Mouse (Mus musculus): ENCODE data around the gene Wwox. TPM values are rescaled to one million over a fixed set of nuclear protein-coding genes. Genes with fewer than 3 reads are reported as not detected.
A peak's percentile ranks its signal among the peaks of the same experiment; 100 is the strongest.

Wwox gene
- polyA plus RNA-seq, 1 experiment from 2014 or later = 11.0 TPM

DNA sequence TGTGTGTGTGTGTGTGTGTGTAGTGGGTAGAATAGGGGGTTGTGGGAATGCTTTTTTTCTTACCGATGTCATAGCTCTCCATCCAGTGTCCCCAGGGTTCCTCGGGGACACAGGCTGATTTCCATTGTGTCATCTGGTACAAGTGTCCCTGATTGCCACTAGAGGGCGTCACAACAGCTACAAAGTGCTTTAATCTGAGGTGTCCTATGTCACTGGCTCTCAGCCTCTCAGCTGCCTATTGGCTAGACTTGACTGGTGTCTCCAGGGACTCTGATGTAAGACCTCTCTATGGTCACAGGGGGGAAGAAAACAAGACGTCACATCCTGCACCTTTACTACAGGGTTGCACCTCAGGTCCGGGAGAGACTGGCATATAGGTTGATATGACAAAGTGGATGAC lies 363.7 kb downstream of the Wwox start:
- Histone ChIP-seq H3K4me2 (ENCODE audit: low read depth) (no peak overlapping the region), H3K27ac (ENCODE audit: low read depth, low read length) (no peak overlapping the region), H3K9ac (ENCODE audit: low read length) (no peak overlapping the region), H3K36me3 (ENCODE audit: control insufficient read depth, insufficient read depth, low read length) (no peaks in the 10 kb centered on the region), H3K4me1 (ENCODE audit: control insufficient read depth, insufficient read depth, low read length) (0 out of 2 replicates have a peak, but pooled peaks cover 3% of the 10 kb centered on the region), H3K27me3 (ENCODE audit: control insufficient read depth, insufficient read depth, low read length) (no peaks in the 10 kb centered on the region), H3K9me3 (ENCODE audit: control insufficient read depth, low read length) (no peaks in the 10 kb centered on the region), H3K4me3 (ENCODE audit: low read depth, low read length) (no peak overlapping the region)
- ATAC-seq (ENCODE audit: insufficient read depth, low FRiP score, low TSS enrichment) = no peak
- WGBS = 59% methylated on average over 5 of the region's 5 CpGs
- no peak for DNase-seq (ENCODE audit: low spot score)

DNA sequence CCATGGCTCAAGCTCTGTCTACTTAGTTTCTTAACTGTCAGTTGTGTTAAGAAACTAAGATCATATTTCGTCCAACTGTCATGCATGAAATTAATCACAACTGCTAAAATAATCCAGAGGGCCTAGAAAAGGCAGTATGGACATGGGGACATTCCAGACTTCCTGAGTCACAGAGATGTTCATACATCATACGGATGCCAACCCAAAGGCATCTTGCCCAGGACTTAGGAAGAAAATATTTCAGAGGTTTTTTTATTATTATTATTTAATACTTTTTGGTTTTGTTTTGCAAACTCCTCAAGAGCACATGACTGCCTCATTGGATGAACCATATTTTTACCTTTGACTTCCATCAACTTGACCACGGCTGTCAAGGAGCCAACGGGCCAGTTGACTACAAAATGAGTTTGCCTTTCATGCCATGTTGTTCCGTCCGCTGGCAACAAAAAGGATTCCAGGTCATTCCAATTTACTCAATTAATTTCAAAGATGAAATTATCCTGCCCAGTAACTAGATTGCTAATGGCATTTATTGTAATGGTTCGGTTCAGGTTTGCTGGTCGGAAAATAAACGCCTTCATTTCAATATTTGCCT lies 367.5 kb downstream of the Wwox start:
- Histone ChIP-seq H3K27me3 (ENCODE audit: control insufficient read depth, insufficient read depth, low read length) (no peaks in the 10 kb centered on the region), H3K4me2 (ENCODE audit: low read depth) (no peak overlapping the region), H3K9ac (ENCODE audit: low read length) (no peak overlapping the region), H3K36me3 (ENCODE audit: control insufficient read depth, insufficient read depth, low read length) (no peaks in the 10 kb centered on the region), H3K4me1 (ENCODE audit: control insufficient read depth, insufficient read depth, low read length) (no peaks in the 10 kb centered on the region), H3K4me3 (ENCODE audit: low read depth, low read length) (no peak overlapping the region), H3K27ac (ENCODE audit: low read depth, low read length) (no peak overlapping the region), H3K9me3 (ENCODE audit: control insufficient read depth, low read length) (no peaks in the 10 kb centered on the region)
- 86% methylated on average over 9 of the region's 9 CpGs for WGBS
- ATAC-seq (ENCODE audit: insufficient read depth, low FRiP score, low TSS enrichment) (no peak), DNase-seq (ENCODE audit: low spot score) (no peak)

DNA sequence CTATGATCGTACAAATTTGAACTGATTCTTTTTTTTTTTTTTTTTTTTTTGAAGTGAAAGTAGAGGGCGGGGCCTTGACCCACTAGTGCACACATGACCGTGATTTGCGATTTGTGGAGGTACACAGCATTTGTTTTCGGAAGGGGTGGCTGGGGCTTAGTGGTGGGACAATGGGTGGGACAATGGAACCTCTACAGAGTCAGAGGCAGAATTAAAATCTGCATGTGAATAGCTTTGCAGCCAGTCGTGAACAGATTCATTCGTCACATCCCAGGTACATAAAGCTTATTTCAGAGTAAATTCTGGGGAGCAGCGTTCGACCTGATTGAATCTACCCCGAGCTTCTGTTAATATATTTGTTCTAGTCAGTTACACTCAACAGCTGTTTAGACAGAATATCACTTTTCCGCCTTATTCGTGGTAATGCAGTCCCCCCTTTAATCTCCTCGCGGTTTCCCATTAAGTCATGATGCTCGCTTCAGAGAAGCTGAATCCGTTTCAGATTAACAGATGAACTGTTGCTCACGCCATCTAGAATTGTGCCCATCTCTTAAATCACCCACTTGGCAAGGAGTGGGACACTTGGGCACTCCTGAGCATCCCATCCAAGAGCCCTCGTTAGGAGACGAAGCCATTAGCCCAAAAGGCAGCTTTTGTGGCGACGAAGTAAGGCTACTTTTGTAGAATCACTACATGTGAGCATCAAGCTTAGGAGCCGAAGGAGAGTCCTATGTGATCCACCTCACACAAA lies 368.4 kb downstream of the Wwox start:
- H3K4me3 ChIP-seq (ENCODE audit: low read depth, low read length) = no peak overlapping the region
- no peaks in the 10 kb centered on the region for H3K27me3 ChIP-seq (ENCODE audit: control insufficient read depth, insufficient read depth, low read length)
- H3K9me3 ChIP-seq (ENCODE audit: control insufficient read depth, low read length) = no peaks in the 10 kb centered on the region
- WGBS = 62% methylated on average over 22 of the region's 22 CpGs
- DNase-seq (ENCODE audit: low spot score) (peak; percentile 29), ATAC-seq (ENCODE audit: insufficient read depth, low FRiP score, low TSS enrichment) (peak; percentile 92)
- no peak overlapping the region for H3K27ac ChIP-seq (ENCODE audit: low read depth, low read length)
- H3K4me1 ChIP-seq (ENCODE audit: control insufficient read depth, insufficient read depth, low read length) = no peaks in the 10 kb centered on the region
- no peaks in the 10 kb centered on the region for H3K36me3 ChIP-seq (ENCODE audit: control insufficient read depth, insufficient read depth, low read length)
- H3K9ac ChIP-seq (ENCODE audit: low read length) = no peak overlapping the region
- no peak overlapping the region for H3K4me2 ChIP-seq (ENCODE audit: low read depth)

DNA sequence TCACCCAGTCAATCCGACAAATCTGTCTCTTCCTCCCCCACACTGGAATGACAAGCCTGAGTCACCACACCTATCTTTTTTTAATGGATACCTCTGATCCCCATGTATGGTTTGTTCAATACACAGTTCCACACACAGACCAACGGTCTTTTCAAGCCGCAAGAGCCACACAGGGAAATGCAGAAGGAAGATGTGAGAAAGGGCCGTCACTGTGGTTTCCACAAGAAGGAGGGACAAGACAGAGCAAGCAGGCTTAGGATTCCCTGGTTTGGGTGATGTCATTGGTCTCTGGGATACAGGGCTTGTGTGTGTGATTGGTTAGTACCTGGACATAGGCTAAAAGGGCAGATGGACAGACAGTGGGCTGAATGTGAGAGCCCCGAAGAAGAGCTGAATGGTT lies 371.0 kb downstream of the Wwox start:
- DNase-seq (ENCODE audit: low spot score) = no peak
- WGBS = 93% methylated on average over 5 of the region's 5 CpGs
- Histone ChIP-seq H3K27ac (ENCODE audit: low read depth, low read length) (no peak overlapping the region), H3K4me1 (ENCODE audit: control insufficient read depth, insufficient read depth, low read length) (no peaks in the 10 kb centered on the region), H3K27me3 (ENCODE audit: control insufficient read depth, insufficient read depth, low read length) (no peaks in the 10 kb centered on the region), H3K9ac (ENCODE audit: low read length) (no peak overlapping the region), H3K36me3 (ENCODE audit: control insufficient read depth, insufficient read depth, low read length) (no peaks in the 10 kb centered on the region), H3K9me3 (ENCODE audit: control insufficient read depth, low read length) (no peaks in the 10 kb centered on the region), H3K4me3 (ENCODE audit: low read depth, low read length) (no peak overlapping the region), H3K4me2 (ENCODE audit: low read depth) (no peak overlapping the region)
- no peak for ATAC-seq (ENCODE audit: insufficient read depth, low FRiP score, low TSS enrichment)

DNA sequence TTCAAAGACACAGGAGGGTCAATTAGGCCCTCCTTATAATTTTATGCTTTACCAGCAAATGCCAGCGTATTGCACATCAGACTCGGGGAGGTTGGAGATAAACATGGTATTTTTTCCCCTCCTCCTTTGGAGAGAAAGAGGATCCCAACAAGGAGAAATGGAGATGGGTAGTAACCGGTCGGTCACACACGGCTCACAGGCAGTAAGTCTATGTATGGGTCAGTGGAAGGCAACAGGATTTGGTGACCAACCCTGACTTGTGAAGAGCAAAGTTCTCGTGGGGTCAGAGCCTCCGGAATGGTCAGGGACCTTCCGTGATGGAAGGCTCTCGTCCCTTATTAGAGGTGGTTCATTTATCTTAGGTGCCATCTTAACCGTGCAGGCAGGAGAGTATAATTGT lies 374.4 kb downstream of the Wwox start:
- ATAC-seq (ENCODE audit: insufficient read depth, low FRiP score, low TSS enrichment) (no peak), DNase-seq (ENCODE audit: low spot score) (no peak)
- H3K9me3 ChIP-seq (ENCODE audit: control insufficient read depth, low read length) = no peaks in the 10 kb centered on the region
- peaks cover 3% of the 10 kb centered on the region; the same call in 1 of the 2 replicates for H3K4me1 ChIP-seq (ENCODE audit: control insufficient read depth, insufficient read depth, low read length)
- H3K27me3 ChIP-seq (ENCODE audit: control insufficient read depth, insufficient read depth, low read length) = no peaks in the 10 kb centered on the region
- no peak overlapping the region for H3K4me3 ChIP-seq (ENCODE audit: low read depth, low read length)
- 81% methylated on average over 10 of the region's 10 CpGs for WGBS
- no peak overlapping the region for H3K4me2 ChIP-seq (ENCODE audit: low read depth)
- no peaks in the 10 kb centered on the region for H3K36me3 ChIP-seq (ENCODE audit: control insufficient read depth, insufficient read depth, low read length)
- no peak overlapping the region for H3K27ac ChIP-seq (ENCODE audit: low read depth, low read length)
- H3K9ac ChIP-seq (ENCODE audit: low read length) = no peak overlapping the region

- Histone ChIP-seq H3K4me3 (ENCODE audit: low read depth, low read length) (no peak overlapping the region), H3K27me3 (ENCODE audit: control insufficient read depth, insufficient read depth, low read length) (no peaks in the 10 kb centered on the region), H3K4me1 (ENCODE audit: control insufficient read depth, insufficient read depth, low read length) (peaks cover 3% of the 10 kb centered on the region; the same call in 1 of the 2 replicates), H3K9me3 (ENCODE audit: control insufficient read depth, low read length) (no peaks in the 10 kb centered on the region), H3K4me2 (ENCODE audit: low read depth) (no peak overlapping the region), H3K27ac (ENCODE audit: low read depth, low read length) (no peak overlapping the region), H3K9ac (ENCODE audit: low read length) (no peak overlapping the region), H3K36me3 (ENCODE audit: control insufficient read depth, insufficient read depth, low read length) (no peaks in the 10 kb centered on the region)
- ATAC-seq (ENCODE audit: insufficient read depth, low FRiP score, low TSS enrichment) (no peak), DNase-seq (ENCODE audit: low spot score) (no peak)
- WGBS = 80% methylated on average over 10 of the region's 10 CpGs
These were observed 375.6 kb downstream of the Wwox start for GRCm38 (mm10) chr8:114814769-114815736.

GRCm38 (mm10) chr8:114816343-114816742 lies 376.9 kb downstream of the Wwox start:
- Histone ChIP-seq H3K4me2 (ENCODE audit: low read depth) (no peak overlapping the region), H3K4me1 (ENCODE audit: control insufficient read depth, insufficient read depth, low read length) (peaks cover 3% of the 10 kb centered on the region; the same call in 1 of the 2 replicates), H3K9me3 (ENCODE audit: control insufficient read depth, low read length) (no peaks in the 10 kb centered on the region), H3K27ac (ENCODE audit: low read depth, low read length) (no peak overlapping the region), H3K9ac (ENCODE audit: low read length) (no peak overlapping the region), H3K36me3 (ENCODE audit: control insufficient read depth, insufficient read depth, low read length) (no peaks in the 10 kb centered on the region), H3K4me3 (ENCODE audit: low read depth, low read length) (no peak overlapping the region), H3K27me3 (ENCODE audit: control insufficient read depth, insufficient read depth, low read length) (no peaks in the 10 kb centered on the region)
- ATAC-seq (ENCODE audit: insufficient read depth, low FRiP score, low TSS enrichment) (no peak), DNase-seq (ENCODE audit: low spot score) (no peak)
- 78% methylated on average over 12 of the region's 12 CpGs for WGBS

GRCm38 (mm10) chr8:114816949-114817348 lies 377.5 kb downstream of the Wwox start:
- Histone ChIP-seq H3K9me3 (ENCODE audit: control insufficient read depth, low read length) (no peaks in the 10 kb centered on the region), H3K4me3 (ENCODE audit: low read depth, low read length) (no peak overlapping the region), H3K4me2 (ENCODE audit: low read depth) (no peak overlapping the region), H3K27me3 (ENCODE audit: control insufficient read depth, insufficient read depth, low read length) (no peaks in the 10 kb centered on the region), H3K9ac (ENCODE audit: low read length) (no peak overlapping the region), H3K36me3 (ENCODE audit: control insufficient read depth, insufficient read depth, low read length) (no peaks in the 10 kb centered on the region), H3K4me1 (ENCODE audit: control insufficient read depth, insufficient read depth, low read length) (peaks cover 3% of the 10 kb centered on the region; the same call in 1 of the 2 replicates), H3K27ac (ENCODE audit: low read depth, low read length) (no peak overlapping the region)
- 0 out of 2 replicates have a peak, but pooled peaks have one; percentile 27 for ATAC-seq (ENCODE audit: insufficient read depth, low FRiP score, low TSS enrichment)
- WGBS = 41% methylated on average over 4 of the region's 4 CpGs
- DNase-seq (ENCODE audit: low spot score) = no peak
